Mouse (Mus musculus) hematopoietic stem cell, adult 5-6 weeks (primary cell): Measurements from ENCODE around the gene Neurl4. TPM values are rescaled to one million over a fixed set of nuclear protein-coding genes. Genes with fewer than 3 reads are reported as not detected.

Experiments
- ATAC-seq, 2 experiments: fragments of 125-278 bp in 1 of 2; replicated peaks in 1 of 2; 2 replicates each; pipeline ENCODE4 v1.8.0; 2016 to 2017; ENCODE audit warnings: inconsistent platforms in 2 of 2, mild to moderate bottlenecking in 2 of 2, moderate number of reproducible peaks in 2 of 2, low read depth in 1 of 2, moderate TSS enrichment in 1 of 2; ENCODE audit not compliant: low FRiP score in 2 of 2, poor library complexity in 2 of 2, severe bottlenecking in 2 of 2, insufficient read depth in 1 of 2, low TSS enrichment in 1 of 2
- total RNA-seq: library from RNA; stranded (forward); fragments of 172-1452, 232-1000 nt; gene quantifications from 2 replicates; pipeline ENCODE4 v1.2.3, GENCODE M21; 2017

Gene Neurl4
- total RNA-seq, 1 experiment from 2014 or later, result 34.1 TPM

DNA sequence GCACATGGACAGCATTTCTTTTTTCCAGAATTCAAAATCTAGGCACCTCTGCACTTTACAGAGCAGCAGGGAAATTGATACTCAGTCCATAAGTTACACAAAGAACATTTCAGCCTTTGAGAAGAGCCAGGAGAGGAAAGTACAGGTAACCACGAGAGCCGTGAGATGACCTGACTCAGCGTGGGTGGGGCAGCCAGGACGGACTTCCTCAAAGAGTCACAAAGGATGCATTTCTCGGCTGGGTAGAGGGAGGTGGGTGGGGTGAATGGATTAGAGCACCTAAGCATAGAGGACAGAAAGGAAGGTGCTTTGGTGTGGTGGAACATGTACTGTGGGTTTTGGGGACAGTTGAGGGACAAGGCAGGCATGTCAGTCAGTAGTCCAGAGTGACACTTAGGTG, 61.0 kb downstream of the Neurl4 start:
- ATAC-seq, result no peak

Other genes with a start within 250 kb of the Neurl4 start
- gene Sox15, start 245.8 kb upstream of the Neurl4 start, total RNA-seq, result 1.5 TPM in 1 of 2 replicates, not detected in the other
- 41.3 and 73.7 TPM in 2 replicates for gene Mpdu1, start 238.4 kb upstream of the Neurl4 start, total RNA-seq
- gene Cd68, start 234.9 kb upstream of the Neurl4 start, total RNA-seq, result 11.4 and 16.7 TPM in 2 replicates
- 838 and 888 TPM in 2 replicates for gene Eif4a1, start 228.6 kb upstream of the Neurl4 start, total RNA-seq
- gene Senp3, start 219.0 kb upstream of the Neurl4 start, total RNA-seq, result 99.1 and 105 TPM in 2 replicates
- gene Tnfsf13, start 215.3 kb upstream of the Neurl4 start, total RNA-seq, result 13.9 and 15.9 TPM in 2 replicates
- 1.4 and 3.3 TPM in 2 replicates for gene Tnfsf12, start 205.2 kb upstream of the Neurl4 start, total RNA-seq
- gene Tnfsfm13, start 205.0 kb upstream of the Neurl4 start, total RNA-seq, result 1.5 and 2.9 TPM in 2 replicates
- gene Polr2a, start 142.4 kb upstream of the Neurl4 start, total RNA-seq, result 11.3 and 55.7 TPM in 2 replicates
- gene Slc35g3, start 139.1 kb upstream of the Neurl4 start, total RNA-seq, result not detected in 2 replicates
- 4.4 and 6.9 TPM in 2 replicates for gene Zbtb4, start 135.2 kb upstream of the Neurl4 start, total RNA-seq
- gene Chrnb1, start 105.1 kb upstream of the Neurl4 start, total RNA-seq, result 11.4 and 21.2 TPM in 2 replicates
- 3.9 and 5.4 TPM in 2 replicates for gene Fgf11, start 99.2 kb upstream of the Neurl4 start, total RNA-seq
- 0.30 and 1.0 TPM in 2 replicates for gene Tmem102, start 95.4 kb upstream of the Neurl4 start, total RNA-seq
- gene Gm39566, start 85.8 kb upstream of the Neurl4 start, total RNA-seq, result not detected in 2 replicates
- not detected in 2 replicates for gene Spem2, start 82.6 kb upstream of the Neurl4 start, total RNA-seq
- not detected in 2 replicates for gene Spem1, start 78.9 kb upstream of the Neurl4 start, total RNA-seq
- 8.7 and 17.8 TPM in 2 replicates for gene Nlgn2, start 63.3 kb upstream of the Neurl4 start, total RNA-seq
- 130 and 149 TPM in 2 replicates for gene Tmem256, start 62.6 kb upstream of the Neurl4 start, total RNA-seq
- gene Plscr3, start 54.7 kb upstream of the Neurl4 start, total RNA-seq, result 27.2 and 33.3 TPM in 2 replicates
- 0.50 and 4.4 TPM in 2 replicates for gene Tnk1, start 42.3 kb upstream of the Neurl4 start, total RNA-seq
- gene Tmem95, start 23.1 kb upstream of the Neurl4 start, total RNA-seq, result not detected in 2 replicates
- gene Kctd11, start 19.7 kb upstream of the Neurl4 start, total RNA-seq, result 1.3 and 2.7 TPM in 2 replicates
- gene Acap1, start 5.5 kb upstream of the Neurl4 start, total RNA-seq, result 136 and 171 TPM in 2 replicates
- gene 2810408A11Rik, start 85 bp upstream of the Neurl4 start, total RNA-seq, result 12.1 and 33.3 TPM in 2 replicates
- 37.0 and 64.9 TPM in 2 replicates for gene Gps2, start 12.8 kb downstream of the Neurl4 start, total RNA-seq
- gene Eif5a, start 20.9 kb downstream of the Neurl4 start, total RNA-seq, result 553 and 938 TPM in 2 replicates
- gene Ybx2, start 34.7 kb downstream of the Neurl4 start, total RNA-seq, result 0.60 TPM in 1 of 2 replicates, not detected in the other
- not detected in 2 replicates for gene Slc2a4, start 47.1 kb downstream of the Neurl4 start, total RNA-seq
- 0.31 and 6.3 TPM in 2 replicates for gene Cldn7, start 63.7 kb downstream of the Neurl4 start, total RNA-seq
- gene Ctdnep1, start 80.1 kb downstream of the Neurl4 start, total RNA-seq, result 17.3 and 21.4 TPM in 2 replicates
- gene Elp5, start 81.4 kb downstream of the Neurl4 start, total RNA-seq, result 48.6 and 59.9 TPM in 2 replicates
- 211 and 252 TPM in 2 replicates for gene Gabarap, start 90.1 kb downstream of the Neurl4 start, total RNA-seq
- 44.2 and 45.3 TPM in 2 replicates for gene Phf23, start 94.7 kb downstream of the Neurl4 start, total RNA-seq
- gene Dvl2, start 99.5 kb downstream of the Neurl4 start, total RNA-seq, result 22.6 and 35.9 TPM in 2 replicates
- 42.8 and 51.7 TPM in 2 replicates for gene Acadvl, start 114.3 kb downstream of the Neurl4 start, total RNA-seq
- 9.3 and 10.0 TPM in 2 replicates for gene Dlg4, start 115.9 kb downstream of the Neurl4 start, total RNA-seq
- 1.1 TPM in 1 of 2 replicates, not detected in the other for gene Asgr1, start 153.0 kb downstream of the Neurl4 start, total RNA-seq
- 0.45 TPM in 1 of 2 replicates, not detected in the other for gene Asgr2, start 191.6 kb downstream of the Neurl4 start, total RNA-seq
- 1.2 and 5.9 TPM in 2 replicates for gene Mgl2, start 229.3 kb downstream of the Neurl4 start, total RNA-seq